ENCODE assay signal across 8 mouse cellular contexts in genomic region chr16:64771431-64771818, GRCm38 (mm10). TPM values are rescaled to one million over a fixed set of nuclear protein-coding genes. Genes with fewer than 3 reads are reported as not detected.
A peak's percentile ranks its signal among the peaks of the same experiment; 100 is the strongest.
DNase-seq lines count a peak whose midpoint lies in the region; ATAC-seq lines count a peak whose summit lies in the region.

No protein-coding gene starts in this region.

- H3K9ac ChIP-seq in heart, embryonic 11.5 days (ENCODE audit: low read depth, low read length), result no peak overlapping the region
- peak overlapping the region; percentile 96 for H3K9ac ChIP-seq in heart, embryonic 16.5 days (ENCODE audit: low read length)

- no peaks in the 10 kb centered on the region for H3K27me3 ChIP-seq in heart, embryonic 11.5 days (ENCODE audit: control insufficient read depth, insufficient read depth, low read length)
- no peaks in the 10 kb centered on the region for H3K27me3 ChIP-seq in heart, embryonic 16.5 days (ENCODE audit: control insufficient read depth, insufficient read depth, low read length)
- no peaks in the 10 kb centered on the region for H3K27me3 ChIP-seq in midbrain, embryonic 10.5 days (ENCODE audit: low read depth, poor library complexity, severe bottlenecking)

- WGBS in heart, embryonic 11.5 days (ENCODE audit: insufficient replicate concordance), result 76% methylated on average over 2 of the region's 2 CpGs
- 87% methylated on average over 2 of the region's 2 CpGs for WGBS in heart, embryonic 16.5 days
- WGBS in midbrain, embryonic 10.5 days, result 89% methylated on average over 2 of the region's 2 CpGs

- no peaks in the 10 kb centered on the region for H3K4me1 ChIP-seq in heart, embryonic 11.5 days (ENCODE audit: control insufficient read depth, insufficient read depth, low read length)
- peaks cover 6% of the 10 kb centered on the region for H3K4me1 ChIP-seq in heart, embryonic 16.5 days (ENCODE audit: control insufficient read depth, insufficient read depth, low read length)
- peaks cover 14% of the 10 kb centered on the region for H3K4me1 ChIP-seq in midbrain, embryonic 10.5 days

- H3K4me3 ChIP-seq in heart, embryonic 11.5 days (ENCODE audit: low read depth, low read length), result peak overlapping the region; percentile 87; the same call in 1 of the 2 replicates
- H3K4me3 ChIP-seq in heart, embryonic 16.5 days (ENCODE audit: low read length), result peak overlapping the region; percentile 92
- peak overlapping the region; percentile 94 for H3K4me3 ChIP-seq in midbrain, embryonic 10.5 days

- no peak for DNase-seq in heart, adult 8-10 months (ENCODE audit: low spot score)
- DNase-seq in MN1 (ENCODE audit: low spot score), result peak; percentile 44
- DNase-seq in midbrain, embryonic 10.5 days (ENCODE audit: low spot score), result no peak
- no peak for DNase-seq in right cerebral cortex, postnatal 36 days (ENCODE audit: low spot score in 2 of 2)
- no peak for DNase-seq in embryo, embryonic 11 days
- DNase-seq in ovary, postnatal 10 days (ENCODE audit: low spot score), result no peak

- ATAC-seq in heart, embryonic 11.5 days (replicated peaks; ENCODE audit: insufficient number of reproducible peaks, low FRiP score, low TSS enrichment), result no peak
- no peak for ATAC-seq in heart, embryonic 16.5 days (replicated peaks; ENCODE audit: extremely low read depth, insufficient read depth, low FRiP score)

- no peaks in the 10 kb centered on the region for H3K36me3 ChIP-seq in heart, embryonic 11.5 days (ENCODE audit: control insufficient read depth, insufficient read depth, low read length)
- no peaks in the 10 kb centered on the region; the same call in 1 of the 2 replicates for H3K36me3 ChIP-seq in heart, embryonic 16.5 days (ENCODE audit: control insufficient read depth, insufficient read depth)
- H3K36me3 ChIP-seq in midbrain, embryonic 10.5 days, result peaks cover 23% of the 10 kb centered on the region

- H3K9me3 ChIP-seq in heart, embryonic 11.5 days (replicated peaks; ENCODE audit: control insufficient read depth, low read length), result no peaks in the 10 kb centered on the region
- no peaks in the 10 kb centered on the region for H3K9me3 ChIP-seq in heart, embryonic 16.5 days (replicated peaks; ENCODE audit: control insufficient read depth, low read length)
- H3K9me3 ChIP-seq in midbrain, embryonic 10.5 days (replicated peaks), result no peaks in the 10 kb centered on the region

- no peak overlapping the region for H3K27ac ChIP-seq in heart, embryonic 11.5 days (ENCODE audit: low read depth, low read length)
- H3K27ac ChIP-seq in heart, embryonic 16.5 days (ENCODE audit: low read length), result no peak overlapping the region
- peak overlapping the region; percentile 94 for H3K27ac ChIP-seq in midbrain, embryonic 10.5 days (replicated peaks)

- peak overlapping the region; percentile 63 for H3K4me2 ChIP-seq in heart, embryonic 11.5 days
- H3K4me2 ChIP-seq in heart, embryonic 16.5 days (ENCODE audit: low read depth, low read length), result peak overlapping the region; percentile 68

RNA-seq across cellular contexts. Expression of gene 4930453N24Rik, which starts 0.5 kb away (rescaled TPM):
- 21.4 and 22.3 TPM in 2 replicates for polyA plus RNA-seq in heart, embryonic 11.5 days (2014; fragmentation: Nextera tagmentation; extraction: Ambion mirVana)
- total RNA-seq in heart, adult 8-10 months (2022), result 10 to 100 TPM; 20.6 to 25.9 (median 23.7) TPM
- polyA plus RNA-seq in heart, embryonic 16.5 days (2015; fragmentation: Nextera tagmentation; extraction: Ambion mirVana), result 15.7 and 17.5 TPM in 2 replicates
- 27.2 and 29.3 TPM in 2 replicates for polyA plus RNA-seq in midbrain, embryonic 10.5 days (2016; fragmentation: Nextera tagmentation; extraction: Ambion mirVana)
